Mouse (Mus musculus) myocyte (in vitro differentiated cells): Measurements from ENCODE around the gene Gm20388.

Experiments used
- CEBPB ChIP-seq: IDR thresholded peaks from 2 replicates; pipeline ENCODE4 v1.6.1; 2011; ENCODE audit warnings: mild to moderate bottlenecking, moderate library complexity; ENCODE audit not compliant: poor library complexity, insufficient read depth, severe bottlenecking
- E2F4 ChIP-seq: IDR thresholded peaks from one replicate; pipeline ENCODE4 v1.6.1; 2011; ENCODE audit warnings: mild to moderate bottlenecking, control low read depth, moderate library complexity; ENCODE audit not compliant: insufficient read depth
- MYOG ChIP-seq, 3 experiments: IDR thresholded peaks; one replicate each; pipeline ENCODE4 v1.6.1; 2011; ENCODE audit warnings: control low read depth in 2 of 3, low read depth in 2 of 3, mild to moderate bottlenecking in 2 of 3; ENCODE audit not compliant: insufficient read length in 2 of 3, control insufficient read depth in 1 of 3, insufficient read depth in 1 of 3
- POLR2A ChIP-seq: IDR thresholded peaks from one replicate; pipeline ENCODE4 v1.6.1; 2011; ENCODE audit warnings: low read depth, mild to moderate bottlenecking, control low read depth, moderate library complexity; ENCODE audit not compliant: insufficient read length
- SRF ChIP-seq: IDR thresholded peaks from one replicate; pipeline ENCODE4 v1.6.1; 2011; ENCODE audit warnings: low read depth; ENCODE audit not compliant: control insufficient read depth, insufficient read length
- TCF12 ChIP-seq: IDR thresholded peaks from one replicate; pipeline ENCODE4 v1.6.1; 2011; ENCODE audit warnings: mild to moderate bottlenecking, control low read depth; ENCODE audit not compliant: poor library complexity, insufficient read depth, severe bottlenecking
- TCF3 ChIP-seq: IDR thresholded peaks from one replicate; pipeline ENCODE4 v1.6.1; 2011; ENCODE audit warnings: low read depth, control low read depth; ENCODE audit not compliant: insufficient read length
- USF1 ChIP-seq: IDR thresholded peaks from one replicate; pipeline ENCODE4 v1.6.1; 2011; ENCODE audit warnings: low read depth, mild to moderate bottlenecking, control low read depth, moderate library complexity

DNA sequence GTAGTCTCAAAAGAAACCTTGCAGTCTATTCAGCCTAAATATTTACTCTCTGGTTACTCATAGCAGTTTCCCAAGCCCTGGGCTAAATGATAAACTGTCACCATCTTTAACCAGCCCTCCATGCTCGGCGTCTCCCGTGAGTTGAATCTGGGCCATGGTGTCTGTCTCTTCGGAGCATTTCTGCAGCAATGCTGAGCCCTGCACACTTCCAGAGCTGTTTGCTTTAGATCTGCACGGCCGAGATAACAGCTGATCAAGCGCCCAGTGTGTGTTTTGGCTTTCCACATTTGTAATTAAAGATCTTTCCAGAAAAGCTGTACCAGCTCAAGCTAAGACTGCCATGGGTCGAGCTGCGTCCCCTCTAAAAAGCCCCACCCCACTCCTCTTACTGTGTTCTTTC is 1068.6 kb downstream of the Gm20388 start:
- TF ChIP-seq POLR2A (no peak), TCF12 (no peak), SRF (no peak), USF1 (no peak), E2F4 (no peak), TCF3 (no peak), MYOG (IDR thresholded peaks at IDR 0.05; ENCODE audit: control insufficient read depth in 1 of 3, insufficient read depth in 1 of 3, insufficient read length in 2 of 3, low read depth in 2 of 3) (no peak), CEBPB (no peak)
